Mouse (Mus musculus) heart, adult 2 months (tissue): Measurements from ENCODE around the gene Sass6. TPM values are rescaled to one million over a fixed set of nuclear protein-coding genes. Genes with fewer than 3 reads are reported as not detected.
"Not testable (repeated sequence)": the region's sequence is repeated elsewhere in the genome, so short reads cannot be mapped to it uniquely, and the experiment has no call there.

Source experiments
- DNase-seq, 2 experiments: peaks; one replicate each; pipeline ENCODE4 v3.0.0; 2021
- H3K27ac ChIP-seq: fragments of 200-600 bp; 2 replicates; pipeline ENCODE4 v1.8.1; 2022
- H3K27me3 ChIP-seq: fragments of 200-500 bp; 2 replicates; pipeline ENCODE4 v1.6.1; 2012; ENCODE audit warnings: mild to moderate bottlenecking, low read length, inconsistent platforms, mixed read lengths; ENCODE audit not compliant: control insufficient read depth, insufficient read depth
- H3K36me3 ChIP-seq: fragments of 200-500 bp; 2 replicates; pipeline ENCODE4 v1.6.1; 2012; ENCODE audit warnings: low read length, inconsistent platforms; ENCODE audit not compliant: control insufficient read depth, insufficient read depth
- H3K4me1 ChIP-seq: fragments of 200-500 bp; 2 replicates; pipeline ENCODE4 v1.6.1; 2011; ENCODE audit warnings: low read length; ENCODE audit not compliant: control insufficient read depth, insufficient read depth
- H3K4me3 ChIP-seq: fragments of 200-600 bp; 2 replicates; pipeline ENCODE4 v1.8.1; 2022
- H3K79me2 ChIP-seq: fragments of 200-500 bp; replicated peaks from 2 replicates; pipeline ENCODE4 v1.6.1; 2012; ENCODE audit warnings: mild to moderate bottlenecking, inconsistent platforms, low read length, moderate library complexity, mixed read lengths; ENCODE audit not compliant: control insufficient read depth, insufficient read depth
- H3K9ac ChIP-seq: fragments of 200-500 bp; 2 replicates; pipeline ENCODE4 v1.6.1; 2012; ENCODE audit warnings: low read depth, mild to moderate bottlenecking, control low read depth, inconsistent platforms, low read length, mixed read lengths
- CTCF ChIP-seq: fragments of 200-600 bp; IDR thresholded peaks from 2 replicates; pipeline ENCODE4 v1.8.1; 2022; ENCODE audit warnings: antibody characterized with exemption, mild to moderate bottlenecking, moderate library complexity
- EP300 ChIP-seq: fragments of 200-500 bp; IDR thresholded peaks from 2 replicates; pipeline ENCODE4 v1.6.1; 2011; ENCODE audit warnings: low read depth, low read length, control low read depth; ENCODE audit not compliant: insufficient read depth
- POLR2A ChIP-seq: fragments of 200-500 bp; IDR thresholded peaks from 2 replicates; pipeline ENCODE4 v1.6.1; 2011; ENCODE audit warnings: mild to moderate bottlenecking, low read depth, low read length, control low read depth; ENCODE audit not compliant: insufficient read depth
- WGBS: fragments of 180-500 bp; shearing (Covaris S2); methylation state at CpG from one replicate; pipeline ENCODE4 v1.1.7; 2018; 5-methylcytosine and 5-hydroxymethylcytosine counted together
- intact Hi-C: fragments of 180-260 bp; cut with DNase I; formaldehyde crosslinking; loops from one replicate; pipeline ENCODE4 v1.15.1; 2025
- long read RNA-seq: library from polyadenylated mRNA; stranded (forward); transcript quantifications from one replicate; pipeline ENCODE4 v2.0.0, GENCODE M21; 2021
- polyA plus RNA-seq: library from polyadenylated mRNA; depleted of rRNA; stranded (reverse); fragments of >200 nt; gene quantifications from 2 replicates; pipeline ENCODE4 v1.2.3, GENCODE M21; 2012; rRNA removed
- total RNA-seq, 2 experiments: library from RNA; stranded (reverse); gene quantifications; 2 replicates each; pipeline ENCODE4 v1.2.3; 2021

Gene Sass6
- 1 to 10 TPM; 2.0 TPM for total RNA-seq
- polyA plus RNA-seq, result 0.76 and 1.4 TPM in 2 replicates
- long read RNA-seq, partial matches to known transcripts, result 0 of 1 reads
- long read RNA-seq, other reads (novel, unspliced or antisense), result 1 of 1 reads

- Histone ChIP-seq H3K27ac (peak within 1 kb of the TSS; percentile 88), H3K4me1 (no peaks in the 10 kb centered on the region), H3K4me3 (peak within 1 kb of the TSS; percentile 93), H3K79me2 (no peaks in the 10 kb centered on the region), H3K36me3 (no peaks in the 10 kb centered on the region), H3K27me3 (no peaks in the 10 kb centered on the region), H3K9ac (peak within 1 kb of the TSS; percentile 61)
- intact Hi-C loops, result loop anchor here (1.0 to 10.0 kb wide), 6 partner anchors 68 to 240 kb away; partner anchors contain the start of genes Dbt and Mfsd14a
- TF ChIP-seq POLR2A, result peak; percentile 78
- TF ChIP-seq CTCF, result no peak
- peak; percentile 91 for TF ChIP-seq EP300
- peak; percentile 97 to 99 for DNase-seq
- under 1% methylated on average over 65 of the region's 65 CpGs for WGBS
Observed at GRCm38 (mm10) chr3:116594728-116595602, at the start of gene Sass6. Gene Sass6, plus strand, starts transcription at chr3:116594982.

DNA sequence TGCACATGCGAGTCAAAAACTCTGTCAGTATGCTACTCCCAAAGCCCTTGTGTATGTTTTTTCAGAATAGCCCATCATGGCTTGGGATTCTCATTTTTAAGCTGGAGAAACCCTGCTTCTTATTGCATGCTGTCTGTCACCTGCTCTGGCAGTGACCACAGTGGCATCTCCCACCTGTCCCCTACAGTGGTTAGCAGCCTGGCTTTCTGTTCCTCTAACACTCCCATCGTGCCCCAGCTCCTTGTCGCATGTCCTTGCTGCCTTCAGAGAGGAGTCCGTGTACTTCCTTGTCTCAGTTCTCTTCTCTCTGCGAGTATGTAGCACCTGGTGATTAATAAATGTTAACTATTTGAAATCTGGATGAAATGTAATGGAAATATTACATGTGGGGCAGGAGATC lies 47.4 kb upstream of the Sass6 start:
- Histone ChIP-seq H3K4me3 (no peak overlapping the region), H3K27ac (no peak overlapping the region), H3K36me3 (no peaks in the 10 kb centered on the region), H3K79me2 (no peaks in the 10 kb centered on the region), H3K9ac (no peak overlapping the region), H3K4me1 (no peaks in the 10 kb centered on the region), H3K27me3 (no peaks in the 10 kb centered on the region)
- TF ChIP-seq POLR2A (no peak), EP300 (no peak), CTCF (no peak)
- no peak for DNase-seq
- 88% methylated on average over 5 of the region's 5 CpGs for WGBS
- intact Hi-C loops, result no loop called here

DNA sequence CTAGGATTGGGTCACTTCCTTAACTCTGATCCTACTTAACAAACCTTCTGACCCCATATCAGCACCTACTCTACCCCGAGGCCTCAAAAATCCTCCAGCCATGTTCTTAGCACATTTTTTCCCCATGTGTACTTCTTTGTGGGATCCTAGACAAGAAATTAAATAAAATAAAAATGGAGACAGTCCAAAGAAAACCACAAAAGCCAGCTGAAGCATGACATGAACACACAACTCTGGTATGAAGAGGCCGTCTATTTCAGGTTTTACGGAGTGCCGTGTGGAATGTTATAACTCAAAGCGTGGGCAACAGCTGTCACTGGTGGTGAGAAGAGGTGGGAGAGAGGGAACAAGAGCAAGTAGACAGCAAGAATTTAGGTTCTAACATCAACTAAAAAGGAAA lies 43.4 kb upstream of the Sass6 start:
- intact Hi-C loops, result no loop called here
- 87% methylated on average over 5 of the region's 5 CpGs for WGBS
- Histone ChIP-seq H3K79me2 (no peaks in the 10 kb centered on the region), H3K4me3 (no peak overlapping the region), H3K4me1 (no peaks in the 10 kb centered on the region), H3K36me3 (no peaks in the 10 kb centered on the region), H3K27ac (no peak overlapping the region), H3K27me3 (no peaks in the 10 kb centered on the region), H3K9ac (no peak overlapping the region)
- TF ChIP-seq EP300 (no peak), POLR2A (no peak), CTCF (no peak)
- no peak for DNase-seq

DNA sequence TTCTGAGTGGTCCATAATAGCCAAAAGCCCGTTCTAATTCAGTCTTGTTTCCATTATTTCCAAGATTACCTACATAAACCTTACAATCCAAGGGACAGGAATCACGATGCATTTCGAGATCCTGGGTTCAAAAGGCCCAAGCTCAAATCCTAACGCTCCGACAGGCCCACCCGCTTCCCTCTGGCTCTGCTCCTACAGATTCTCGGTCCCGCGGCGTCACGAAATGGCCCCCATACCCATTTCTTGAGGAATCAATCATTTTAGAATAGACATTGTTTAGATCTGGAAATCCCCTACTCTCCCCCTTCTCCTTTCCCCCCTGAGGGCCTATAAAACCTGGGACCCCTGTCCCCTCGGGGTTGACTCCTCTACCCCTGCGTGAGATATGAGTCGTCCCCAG lies 33.5 kb upstream of the Sass6 start:
- H3K27me3 ChIP-seq, H3K4me1 ChIP-seq, H3K27ac ChIP-seq, H3K9ac ChIP-seq, H3K36me3 ChIP-seq, H3K4me3 ChIP-seq, H3K79me2 ChIP-seq: not testable (repeated sequence)
- intact Hi-C loops, result loop anchor here (5.0 kb wide), 1 partner anchor 49 kb away; the partner anchor contains the start of gene Dbt
- WGBS, result 97% methylated on average over 14 of the region's 14 CpGs
- peak; percentile 11 to 45 for DNase-seq

GRCm38 (mm10) chr3:116562408-116563094 lies 32.2 kb upstream of the Sass6 start, which contains the start of gene Lrrc39:
Gene Lrrc39, plus strand, starts transcription at chr3:116562973.
- H3K4me1 ChIP-seq, result peaks cover 4% of the 10 kb centered on the region
- no peaks in the 10 kb centered on the region for H3K27me3 ChIP-seq
- TF ChIP-seq CTCF (no peak), POLR2A (peak; percentile 41; the same call in 1 of the 2 replicates)
- intact Hi-C loops, result loop anchor here (5.0 kb wide), 1 partner anchor 50 kb away; the partner anchor contains the start of gene Dbt
- no peaks in the 10 kb centered on the region for H3K79me2 ChIP-seq
- DNase-seq, result peak in 1 of 2 experiments; percentile 36
- no peaks in the 10 kb centered on the region for H3K36me3 ChIP-seq
- peak within 1 kb of the TSS; percentile 77 for H3K9ac ChIP-seq
- H3K4me3 ChIP-seq, result peak within 1 kb of the TSS; percentile 54
- peak within 1 kb of the TSS; percentile 96 for H3K27ac ChIP-seq
- WGBS, result 12% methylated on average over 7 of the region's 7 CpGs

DNA sequence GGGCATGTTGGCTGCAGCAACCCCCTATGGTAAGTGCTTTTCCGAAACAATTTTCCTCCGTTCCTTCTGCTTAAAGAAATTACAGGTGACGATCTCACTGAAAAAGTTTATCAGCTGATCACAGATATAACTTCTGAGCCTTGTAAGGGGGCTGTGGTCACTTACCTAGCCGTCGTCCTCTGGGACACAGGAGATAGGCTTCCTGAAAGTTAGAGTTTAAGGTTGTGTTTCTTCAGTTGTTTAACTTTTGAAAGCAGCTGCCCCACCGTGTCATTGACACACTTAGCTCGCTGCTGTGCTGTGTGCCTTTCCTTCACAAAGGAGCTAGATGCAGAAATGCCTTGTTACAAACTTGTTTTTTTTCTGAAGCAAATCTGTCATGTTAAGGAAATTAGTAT lies 31.7 kb upstream of the Sass6 start:
- intact Hi-C loops, result loop anchor here (5.0 kb wide), 1 partner anchor 51 kb away; the partner anchor contains the start of gene Dbt
- peak overlapping the region; percentile 77 for H3K9ac ChIP-seq

More for the DNA sequence above, 31.7 kb upstream of the Sass6 start:
- H3K36me3 ChIP-seq, result no peaks in the 10 kb centered on the region
- H3K4me3 ChIP-seq, result peak overlapping the region; percentile 54
- H3K4me1 ChIP-seq, result peaks cover 4% of the 10 kb centered on the region
- no peaks in the 10 kb centered on the region for H3K79me2 ChIP-seq
- no peak for DNase-seq
- TF ChIP-seq POLR2A, result no peak
- TF ChIP-seq EP300, result no peak
- TF ChIP-seq CTCF, result no peak
- no peaks in the 10 kb centered on the region for H3K27me3 ChIP-seq
- H3K27ac ChIP-seq, result peak overlapping the region; percentile 96
- WGBS, result 14% methylated on average over 7 of the region's 7 CpGs
